Mouse (Mus musculus): ENCODE data around the gene Phf20.
"Not testable (repeated sequence)": the region's sequence is repeated elsewhere in the genome, so short reads cannot be mapped to it uniquely, and the experiment has no call there.

Phf20 gene

DNA sequence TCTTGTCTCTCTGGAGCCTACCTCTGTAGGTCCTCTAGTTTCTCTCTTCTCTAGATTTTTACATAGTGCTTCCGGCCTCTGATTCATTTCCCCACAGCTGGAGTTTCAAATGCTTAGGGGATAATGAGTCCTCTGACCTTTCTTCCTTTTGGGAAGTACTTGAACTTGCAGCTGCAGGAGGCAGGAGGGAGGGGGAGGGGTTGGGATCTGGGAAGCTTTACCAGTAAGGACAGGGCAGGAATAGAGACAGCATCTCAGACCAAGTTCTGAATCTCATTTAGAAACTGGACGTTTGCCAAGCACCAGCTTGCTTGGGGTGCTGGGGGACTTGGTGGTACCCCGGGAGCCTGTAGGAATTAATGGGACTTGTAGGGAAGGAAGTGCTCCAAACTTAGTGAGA, 3.7 kb downstream of the Phf20 start:
- DNase-seq (ENCODE audit: low spot score in 2 of 2): no peak

DNA sequence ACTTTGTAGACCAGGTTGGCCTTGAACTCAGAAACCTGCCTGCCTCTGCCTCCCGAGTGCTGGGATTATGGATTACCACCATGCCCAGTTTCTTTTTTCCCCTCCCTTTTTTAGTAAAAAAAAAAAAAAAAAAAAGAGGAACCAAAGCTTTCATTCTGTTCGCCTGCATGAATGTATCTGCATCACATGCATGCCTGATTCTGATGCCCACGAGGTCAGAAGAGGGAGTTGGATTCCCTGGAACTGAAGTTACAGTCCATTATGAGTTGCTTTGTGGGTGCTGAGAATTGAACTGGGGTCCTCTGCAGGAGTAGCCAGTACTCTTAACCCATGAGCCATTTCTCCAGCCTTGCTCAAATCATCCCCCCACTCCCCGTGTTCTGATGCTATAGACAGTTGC, 5.2 kb downstream of the Phf20 start:
- DNase-seq (ENCODE audit: low spot score in 2 of 2): no peak

DNA sequence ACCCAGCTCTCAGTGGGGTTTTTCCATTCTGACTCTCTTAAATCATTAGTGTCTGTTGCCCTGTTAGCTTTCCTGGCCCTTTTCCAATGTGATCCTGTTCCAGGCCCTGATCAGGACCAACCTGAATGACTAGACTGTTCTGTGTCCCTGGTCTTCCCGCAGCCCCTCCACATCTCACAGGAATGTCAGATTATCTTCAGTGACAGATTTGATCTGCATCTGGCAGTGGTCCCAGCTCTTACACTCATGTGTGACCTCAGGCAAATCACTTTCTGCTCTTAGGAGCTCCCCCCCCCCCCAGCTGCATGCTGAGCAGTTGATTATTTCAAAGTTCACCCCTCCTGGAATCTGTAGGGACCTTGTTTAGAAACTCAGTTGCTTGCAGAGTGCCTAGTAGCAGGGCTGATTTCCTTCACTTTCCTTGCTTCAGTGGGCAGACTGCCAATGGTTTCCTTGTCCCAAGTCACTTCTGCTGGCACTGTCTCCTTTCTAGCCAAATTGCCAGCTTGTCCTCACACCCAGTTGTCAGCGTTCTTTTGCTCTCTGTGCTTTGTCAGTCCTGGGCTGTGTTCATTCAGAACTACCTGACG, 6.7 kb downstream of the Phf20 start:
- DNase-seq (ENCODE audit: low spot score in 2 of 2): peak; percentile 33 to 34

DNA sequence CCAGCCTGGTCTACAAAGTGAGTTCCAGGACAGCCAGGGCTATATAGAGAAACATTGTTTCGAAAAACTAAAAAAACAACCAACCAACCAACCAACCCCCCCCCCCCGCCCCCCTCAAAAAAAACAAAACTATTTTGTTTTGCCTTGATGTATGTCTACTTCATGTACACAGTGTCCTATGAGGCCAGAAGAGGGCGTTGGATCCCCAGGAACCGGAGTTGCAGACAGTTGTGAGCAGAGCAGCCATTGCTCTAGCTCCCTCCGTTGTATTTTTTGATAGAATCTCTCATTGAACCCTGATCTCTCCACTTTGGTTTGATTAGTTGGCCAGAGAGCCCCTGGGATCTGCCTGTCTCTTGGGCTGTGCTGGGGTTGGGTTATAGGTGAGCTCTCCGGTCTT, 7.7 kb downstream of the Phf20 start:
- DNase-seq (ENCODE audit: low spot score in 2 of 2): no peak

DNA sequence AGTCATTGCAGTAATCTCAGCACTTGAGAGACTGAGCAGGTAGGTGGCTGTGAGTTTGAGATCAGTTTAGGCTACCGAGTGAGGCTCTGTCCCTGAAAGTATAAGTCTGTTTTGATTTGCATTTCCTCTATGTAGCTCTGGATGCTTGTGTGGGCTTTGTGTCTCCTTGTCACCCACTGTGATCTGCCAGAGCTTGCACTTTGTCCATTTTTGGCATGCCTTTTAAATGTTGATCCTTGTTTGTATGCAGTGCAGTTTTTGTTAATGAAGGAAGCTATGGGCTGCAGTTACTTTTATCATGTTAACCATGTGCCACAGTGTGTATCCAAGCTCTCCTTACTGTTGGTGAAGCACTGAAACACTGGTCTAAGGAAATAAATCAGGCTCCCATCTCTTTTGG, 21.5 kb downstream of the Phf20 start:
- DNase-seq (ENCODE audit: low spot score in 2 of 2): no peak

DNA sequence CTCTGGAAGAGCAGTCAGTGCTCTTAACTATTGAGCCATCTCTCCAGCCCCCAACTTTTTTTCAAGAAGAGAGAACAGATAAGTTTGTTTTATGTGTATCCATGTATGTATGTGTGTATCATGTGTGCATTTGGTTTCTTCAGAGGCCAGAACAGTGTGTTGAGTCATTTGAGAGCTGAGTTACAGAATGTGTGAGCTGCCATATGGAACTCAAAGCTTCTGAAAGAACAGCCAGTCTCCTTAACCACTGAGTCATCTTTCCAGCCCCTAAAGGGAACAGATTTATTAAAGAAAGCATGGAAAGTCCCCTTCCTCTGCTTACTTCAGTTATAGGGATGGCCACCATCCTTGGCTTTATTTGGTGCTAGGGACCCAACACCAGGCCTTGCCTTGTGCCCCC, 25.8 kb downstream of the Phf20 start:
- DNase-seq (ENCODE audit: low spot score in 2 of 2): no peak

DNA sequence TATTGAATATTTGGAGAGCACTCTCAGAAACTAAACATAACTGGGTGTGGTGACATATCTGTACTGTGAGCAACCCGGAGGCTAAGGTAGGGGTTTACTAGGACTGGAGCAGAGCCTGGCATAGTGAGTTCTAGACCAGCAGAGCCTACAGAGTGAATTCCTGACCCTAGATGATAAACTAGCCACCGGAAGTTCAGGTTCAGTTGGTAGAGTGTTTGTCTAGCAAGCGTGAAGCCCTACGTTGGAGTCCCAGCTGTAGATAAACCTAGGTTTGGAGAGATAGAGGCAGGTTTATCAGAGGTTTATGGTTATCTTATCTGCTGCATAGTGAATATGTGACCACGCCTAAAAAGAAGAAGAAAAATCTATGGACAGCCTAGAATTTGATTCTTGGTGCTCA, 27.8 kb downstream of the Phf20 start:
- no peak for DNase-seq (ENCODE audit: low spot score in 2 of 2)

DNA sequence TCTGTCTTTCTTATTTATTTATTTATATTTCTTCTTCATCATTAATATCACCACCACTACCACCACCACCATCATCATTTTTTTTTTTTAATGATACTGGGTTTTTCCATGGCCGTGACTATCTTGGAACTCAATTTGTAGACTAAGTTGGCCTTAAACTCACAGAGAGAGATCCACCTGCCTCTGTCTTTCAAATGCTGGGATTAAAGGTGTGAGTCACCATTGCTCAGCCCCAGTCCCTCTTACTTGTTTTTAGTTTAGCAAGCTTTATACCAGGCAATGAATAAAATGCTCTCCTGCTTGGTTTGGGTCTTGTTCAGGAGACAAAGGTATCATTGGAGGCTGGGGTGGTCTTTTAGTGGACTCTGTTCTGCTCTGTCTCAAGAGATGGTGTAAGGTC, 31.4 kb downstream of the Phf20 start:
- no peak for DNase-seq (ENCODE audit: low spot score in 2 of 2)

DNA sequence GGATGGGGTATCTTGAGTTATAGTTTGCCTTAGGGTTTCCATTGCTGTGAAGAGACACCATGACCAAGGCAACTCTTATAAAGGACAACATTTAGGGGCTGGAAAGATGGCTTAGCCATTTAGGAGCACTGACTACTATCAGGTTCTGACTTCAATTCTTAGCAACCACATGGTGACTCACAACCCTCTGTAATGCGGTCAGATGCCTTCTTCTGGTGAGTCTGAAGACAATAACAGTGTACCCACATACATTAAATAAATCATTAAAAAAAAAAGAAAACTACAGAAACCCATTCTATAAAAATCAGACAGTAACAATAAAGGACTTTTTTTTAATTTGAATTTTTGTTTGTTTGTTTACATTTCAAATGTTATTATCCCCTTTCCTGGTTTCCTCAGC, 32.9 kb downstream of the Phf20 start:
- no peak for DNase-seq (ENCODE audit: low spot score in 2 of 2)

DNA sequence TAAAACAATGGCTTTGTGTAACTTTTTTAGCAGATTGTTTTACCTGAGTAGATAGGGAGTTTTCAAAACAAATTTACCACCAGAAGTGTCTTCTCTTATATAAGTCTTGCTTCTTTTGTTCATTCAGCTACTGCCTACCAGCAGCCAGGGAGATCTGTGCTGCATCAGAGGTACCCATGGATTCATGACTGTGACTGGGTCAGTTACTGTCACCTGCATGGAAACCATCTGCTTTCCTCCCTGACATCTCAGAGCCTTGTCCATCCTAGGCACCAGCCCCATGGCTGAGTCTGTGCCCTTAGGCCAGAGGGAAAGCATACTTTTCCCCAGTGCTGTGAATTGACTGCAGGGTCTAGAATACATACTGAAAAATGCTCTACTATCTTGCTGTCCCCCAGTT, 35.1 kb downstream of the Phf20 start:
- DNase-seq (ENCODE audit: low spot score in 2 of 2): no peak

DNA sequence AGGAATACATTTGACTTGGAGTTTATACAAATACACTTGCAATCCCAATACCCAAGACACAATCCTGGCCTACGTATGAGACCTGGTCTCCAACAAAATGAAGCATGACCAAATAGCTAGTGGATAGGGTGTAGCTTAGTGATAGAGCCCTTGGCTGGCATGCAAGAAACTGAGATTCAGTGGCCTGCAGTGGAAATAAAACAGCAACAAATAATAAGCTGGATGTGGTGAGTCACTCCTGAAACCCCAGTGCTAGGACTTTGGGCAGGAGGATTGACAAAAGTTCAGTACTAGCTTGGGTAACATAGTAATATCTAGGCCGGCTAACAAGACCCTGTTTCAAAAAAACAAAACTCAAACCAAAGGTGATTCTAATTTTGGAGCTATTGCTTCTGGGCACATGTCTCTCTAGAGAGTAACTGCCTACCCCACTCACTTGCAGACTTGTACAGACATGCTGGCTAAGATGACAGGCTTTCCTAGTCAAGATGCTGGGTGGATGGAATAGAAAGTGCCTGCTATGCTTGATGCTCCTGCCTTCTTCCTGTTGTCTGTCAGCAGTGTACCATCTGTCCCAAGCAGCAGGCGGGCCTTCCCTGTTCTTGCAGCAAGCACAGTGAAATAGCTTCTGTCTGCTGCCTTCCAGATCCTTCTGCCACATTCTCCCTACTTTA, 37.1 kb downstream of the Phf20 start:
- peak; percentile 68 to 84 for DNase-seq (ENCODE audit: low spot score in 2 of 2)

DNA sequence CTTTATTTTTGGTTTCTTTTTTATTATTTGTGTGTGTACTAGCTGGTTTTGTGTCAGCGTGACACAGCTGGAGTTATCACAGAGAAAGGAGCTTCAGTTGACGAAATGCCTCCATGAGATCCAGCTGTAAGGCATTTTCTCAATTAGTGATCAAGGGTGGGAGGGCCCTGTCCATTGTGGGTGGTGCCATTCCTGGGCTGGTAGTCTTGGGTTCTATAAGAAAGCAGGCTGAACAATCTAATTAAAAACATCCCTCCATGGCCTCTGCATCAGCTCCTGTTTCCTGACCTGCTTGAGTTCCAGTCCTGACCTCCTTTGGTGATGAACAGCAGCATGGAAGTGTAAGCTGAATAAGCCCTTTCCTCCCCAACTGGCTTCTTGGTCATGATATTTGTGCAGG, 37.8 kb downstream of the Phf20 start:
- DNase-seq (ENCODE audit: low spot score in 2 of 2): not testable (repeated sequence)

DNA sequence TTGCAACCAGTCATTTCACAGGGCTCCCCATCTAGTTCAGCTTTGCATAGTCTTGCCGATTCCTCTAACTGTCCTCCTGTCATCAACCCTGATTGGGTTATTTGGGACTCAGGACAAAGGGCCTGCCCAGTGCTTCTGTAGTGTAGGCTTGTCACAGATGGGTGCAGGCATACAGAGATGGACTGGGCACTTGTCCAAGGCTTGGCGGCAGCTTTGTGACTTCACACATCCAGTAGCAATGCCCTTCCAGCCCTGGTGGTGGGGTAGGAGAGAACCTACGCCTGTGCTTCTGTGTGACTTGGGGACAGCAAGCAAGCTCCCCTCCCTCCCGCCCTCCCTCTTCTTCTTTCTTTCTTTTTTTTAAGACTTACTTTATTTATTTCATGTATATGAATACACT, 39.6 kb downstream of the Phf20 start:
- DNase-seq (ENCODE audit: low spot score in 2 of 2): peak; percentile 32 to 38

DNA sequence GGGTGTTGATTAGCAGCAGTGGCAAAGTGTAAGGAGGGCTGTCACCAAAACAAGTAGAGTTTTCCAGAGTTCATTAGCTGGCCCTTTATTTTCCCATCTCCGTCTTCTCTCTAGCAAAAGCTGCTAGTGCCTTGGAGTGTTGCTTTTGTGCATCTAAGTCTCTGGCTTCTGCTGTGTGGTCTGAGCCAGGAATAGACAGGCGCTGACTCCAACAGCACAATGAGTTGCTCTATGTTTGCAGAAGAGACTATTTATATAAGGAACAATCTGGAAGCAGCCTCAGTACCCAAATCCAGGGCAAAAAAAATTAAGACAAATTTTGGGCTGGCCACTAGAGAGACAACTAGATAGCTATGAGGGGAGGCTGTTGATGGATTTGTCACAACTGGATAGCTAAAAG, 45.4 kb downstream of the Phf20 start:
- DNase-seq (ENCODE audit: low spot score in 2 of 2): peak; percentile 40 to 68

DNA sequence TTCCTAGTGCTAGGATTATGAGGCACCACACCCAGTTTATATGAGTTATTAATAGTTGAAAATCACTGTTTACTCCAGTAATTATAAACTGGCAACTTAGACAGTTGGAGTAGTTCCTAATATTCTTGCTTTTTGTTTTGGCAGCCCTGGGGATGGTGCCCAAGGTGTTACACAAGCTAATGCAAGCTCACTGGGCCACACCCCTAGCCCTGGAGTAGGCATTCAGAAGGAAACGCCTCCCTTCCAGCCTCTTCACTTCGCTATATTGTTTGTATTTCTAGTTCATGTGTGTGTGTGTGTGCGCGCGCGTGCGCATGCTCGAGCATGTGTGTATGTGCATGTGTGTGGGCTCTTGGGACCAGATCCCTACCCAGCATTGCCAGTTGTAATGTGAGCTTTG, 46.7 kb downstream of the Phf20 start:
- no peak for DNase-seq (ENCODE audit: low spot score in 2 of 2)

DNA sequence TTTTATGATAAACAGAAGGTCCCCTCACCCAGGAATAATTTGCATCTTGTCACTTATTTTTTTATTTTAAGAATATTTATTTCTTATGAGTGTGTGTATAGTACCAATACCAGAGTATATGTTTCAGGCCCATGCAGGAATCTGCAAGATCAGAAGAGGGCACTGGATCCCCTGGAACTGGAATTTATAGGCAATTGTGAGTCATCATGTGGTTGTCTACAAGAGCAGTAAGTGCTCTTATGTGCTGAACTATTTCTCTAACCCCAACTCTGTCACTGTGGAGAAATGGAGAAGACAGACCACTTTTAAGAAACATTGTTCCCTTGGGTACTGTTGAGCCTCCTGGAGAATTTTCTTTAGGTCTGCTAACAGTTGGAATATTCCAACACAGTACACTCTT, 51.3 kb downstream of the Phf20 start:
- DNase-seq (ENCODE audit: low spot score in 2 of 2): no peak

DNA sequence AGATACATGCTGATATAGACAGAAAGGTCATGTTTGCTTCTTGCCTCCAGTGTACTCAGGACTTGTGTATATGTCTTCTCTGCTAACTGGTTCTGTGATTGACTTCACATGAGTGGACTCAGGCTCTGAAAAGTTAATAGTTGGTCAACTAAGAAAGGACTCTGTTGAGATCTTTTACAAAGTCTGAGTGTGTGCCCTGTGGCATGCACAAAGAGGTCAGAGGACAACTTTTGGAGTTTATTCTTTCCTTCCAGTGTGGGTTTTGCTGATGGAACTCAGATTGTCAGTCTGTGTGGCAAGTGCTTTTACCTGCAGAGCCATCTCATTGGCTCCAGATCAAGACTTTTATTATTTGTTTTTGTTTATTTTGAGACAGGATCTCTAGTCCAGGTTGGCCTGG, 54.5 kb downstream of the Phf20 start:
- DNase-seq (ENCODE audit: low spot score in 2 of 2): no peak

DNA sequence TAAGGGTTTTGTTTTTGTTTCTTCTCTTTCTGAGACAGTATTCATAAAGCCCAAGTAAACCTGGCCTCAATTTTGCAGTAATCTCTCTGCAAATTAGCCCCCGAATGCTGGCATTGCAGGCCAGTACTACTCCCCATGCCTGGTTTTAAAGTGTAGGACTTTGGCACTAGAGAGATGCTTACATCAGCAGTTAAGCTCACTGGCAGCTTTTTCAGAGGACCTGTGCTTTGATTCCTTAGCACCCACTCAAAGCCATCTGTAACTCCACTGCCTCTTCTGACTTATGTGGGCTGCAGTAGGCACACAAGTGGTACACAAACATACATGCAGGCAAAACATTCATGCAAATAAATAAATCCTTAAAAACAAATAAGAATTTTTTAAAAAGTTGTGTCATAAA, 55.0 kb downstream of the Phf20 start:
- peak in 1 of 2 experiments; percentile 26 for DNase-seq (ENCODE audit: low spot score in 2 of 2)

DNA sequence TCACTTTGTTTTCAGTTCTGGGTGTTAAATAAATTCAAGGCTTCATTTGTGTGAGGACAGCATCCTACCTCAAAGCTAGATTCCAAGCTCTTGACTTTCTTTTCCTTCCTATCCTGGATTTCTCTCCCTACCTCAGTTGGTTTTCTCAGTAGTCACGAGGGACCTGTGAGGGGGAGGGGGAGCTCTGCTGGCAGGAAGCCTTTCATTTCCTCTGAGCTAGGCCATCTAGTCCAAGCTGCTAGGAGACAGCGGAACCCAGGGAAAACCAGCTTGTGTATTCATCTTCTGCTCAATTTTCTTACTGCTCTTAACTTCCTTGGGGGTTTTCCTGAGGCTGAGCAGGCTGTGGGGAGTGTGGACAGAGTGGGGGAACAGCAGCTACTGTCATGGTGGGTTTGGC, 60.8 kb downstream of the Phf20 start:
- DNase-seq (ENCODE audit: low spot score in 2 of 2): peak; percentile 34 to 47

DNA sequence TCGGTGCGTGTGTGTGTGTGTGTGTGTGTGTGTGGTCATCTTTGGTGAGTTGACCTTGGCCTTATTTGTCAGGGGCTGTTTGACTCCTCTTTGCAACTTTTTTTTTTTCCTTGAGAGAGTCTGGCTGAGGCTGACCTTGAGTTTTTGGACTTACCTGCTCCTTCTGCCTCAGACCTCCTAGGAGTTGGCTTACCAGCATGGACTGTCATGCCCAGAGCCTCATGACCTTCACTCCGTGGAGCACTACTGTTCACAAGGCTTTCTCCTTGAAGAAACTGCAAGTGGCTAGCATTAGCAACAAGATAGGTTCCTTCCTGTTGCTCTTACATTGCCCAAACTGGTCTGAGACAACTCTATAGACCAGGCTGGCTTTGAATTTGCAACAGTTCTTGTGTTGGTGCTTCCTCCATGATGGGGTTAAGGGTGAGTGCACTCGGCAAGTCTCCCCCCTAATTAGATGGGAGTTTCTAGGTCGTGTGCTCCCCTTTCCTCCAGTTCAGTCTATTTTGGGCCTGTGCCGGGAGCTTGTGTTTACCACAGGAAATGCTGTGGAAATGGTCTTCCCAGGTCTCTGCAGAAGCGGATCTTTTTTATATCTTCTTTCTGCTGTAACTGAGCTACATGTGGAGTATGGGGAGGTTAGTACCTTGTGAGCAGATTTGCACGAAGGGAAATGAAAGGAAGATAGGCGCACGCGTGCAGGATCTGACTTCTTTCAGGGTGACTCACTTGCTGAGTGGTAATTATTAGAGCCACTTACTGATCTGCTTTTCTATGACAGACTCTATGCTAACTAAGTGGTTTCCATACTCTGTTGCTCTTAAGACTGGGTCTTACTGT, 61.9 kb downstream of the Phf20 start:
- DNase-seq (ENCODE audit: low spot score in 2 of 2): no peak

DNA sequence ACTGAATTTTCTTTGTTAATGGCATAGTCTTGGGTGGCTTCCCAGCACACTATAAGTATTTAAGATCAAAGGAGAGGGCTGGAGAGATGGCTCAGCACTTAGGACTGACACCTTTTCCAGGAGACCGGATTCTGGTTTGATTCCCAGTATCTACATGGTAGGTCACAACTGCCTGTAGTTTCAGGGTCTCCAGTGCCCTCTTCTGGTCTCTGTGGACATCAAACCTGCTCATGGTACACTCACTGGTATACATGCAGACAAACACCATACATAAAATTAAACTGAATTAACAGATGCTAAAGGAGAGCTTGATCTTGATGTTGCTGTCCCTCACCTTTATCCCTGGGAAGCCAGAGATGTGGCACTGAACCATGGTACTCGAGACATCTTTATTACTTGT, 64.7 kb downstream of the Phf20 start:
- DNase-seq (ENCODE audit: low spot score in 2 of 2): no peak

DNA sequence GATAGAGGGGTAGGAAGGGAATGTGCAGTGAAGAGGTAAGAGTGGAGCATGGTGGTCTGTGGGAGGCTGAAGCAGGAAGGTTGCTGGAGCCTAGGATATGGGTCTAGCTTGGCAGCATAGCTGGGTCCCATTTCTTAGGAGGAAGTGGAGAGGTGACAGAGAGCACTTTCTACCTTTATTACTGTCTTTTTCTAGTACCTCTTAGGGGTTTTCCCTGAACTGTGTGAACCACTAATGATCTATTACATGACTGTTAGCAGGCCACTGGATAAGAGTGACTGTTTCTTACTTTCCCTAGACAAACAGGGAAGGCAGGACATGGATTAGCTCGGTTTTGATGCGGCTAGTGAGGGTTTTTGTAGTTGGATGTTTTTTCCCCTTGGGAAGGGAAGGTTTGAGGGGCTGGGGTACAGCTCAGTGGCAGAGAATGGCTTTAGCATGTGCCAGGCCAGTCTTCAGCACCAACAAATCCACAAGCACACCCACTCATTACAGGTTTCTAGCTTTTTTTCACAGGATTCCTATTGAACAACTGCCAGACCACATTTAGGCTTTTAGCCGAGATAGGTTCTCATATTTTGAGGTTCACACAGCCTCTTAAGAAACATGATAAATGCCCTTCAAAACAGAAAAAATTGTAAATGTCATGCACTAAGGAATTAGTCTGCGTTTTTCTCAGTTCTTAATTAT, 67.1 kb downstream of the Phf20 start:
- DNase-seq (ENCODE audit: low spot score in 2 of 2): no peak

DNA sequence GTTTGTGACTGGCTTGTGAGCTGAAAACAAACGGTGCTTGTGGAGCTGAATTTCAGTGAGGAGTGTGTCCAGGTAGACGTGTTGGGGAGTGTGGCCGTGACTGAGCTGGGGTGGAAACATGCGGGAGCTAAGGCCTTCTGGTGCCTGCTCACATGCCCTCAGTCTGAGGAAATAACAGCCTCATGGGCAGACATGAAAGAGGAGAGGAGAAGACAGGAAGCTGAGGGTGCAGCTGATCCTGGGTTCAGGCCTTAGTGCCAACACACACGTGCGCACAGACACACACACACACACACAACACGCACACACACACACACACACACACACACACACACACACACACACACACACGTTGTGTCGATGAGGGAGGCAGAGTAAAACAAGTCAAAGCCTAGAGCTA, 71.4 kb downstream of the Phf20 start:
- no peak for DNase-seq (ENCODE audit: low spot score in 2 of 2)
